Mouse (Mus musculus) liver, postnatal 0 days (tissue): ENCODE measurements at regions not wholly inside any gene's neighbourhood (a gene's known extent, or its start where the extent isn't known, plus 50 kb on each side); places are given as distances from the start of the nearest gene placed in this dataset.

Experiments used
- CTCF ChIP-seq: sonication (generic); IDR thresholded peaks from 2 replicates; pipeline ENCODE4 v1.5.1; 2016; ENCODE audit warnings: antibody characterized with exemption, low read depth
- EP300 ChIP-seq: IDR thresholded peaks from 2 replicates; pipeline ENCODE4 v1.6.1; 2016; ENCODE audit warnings: antibody characterized with exemption, low read depth, mild to moderate bottlenecking

DNA sequence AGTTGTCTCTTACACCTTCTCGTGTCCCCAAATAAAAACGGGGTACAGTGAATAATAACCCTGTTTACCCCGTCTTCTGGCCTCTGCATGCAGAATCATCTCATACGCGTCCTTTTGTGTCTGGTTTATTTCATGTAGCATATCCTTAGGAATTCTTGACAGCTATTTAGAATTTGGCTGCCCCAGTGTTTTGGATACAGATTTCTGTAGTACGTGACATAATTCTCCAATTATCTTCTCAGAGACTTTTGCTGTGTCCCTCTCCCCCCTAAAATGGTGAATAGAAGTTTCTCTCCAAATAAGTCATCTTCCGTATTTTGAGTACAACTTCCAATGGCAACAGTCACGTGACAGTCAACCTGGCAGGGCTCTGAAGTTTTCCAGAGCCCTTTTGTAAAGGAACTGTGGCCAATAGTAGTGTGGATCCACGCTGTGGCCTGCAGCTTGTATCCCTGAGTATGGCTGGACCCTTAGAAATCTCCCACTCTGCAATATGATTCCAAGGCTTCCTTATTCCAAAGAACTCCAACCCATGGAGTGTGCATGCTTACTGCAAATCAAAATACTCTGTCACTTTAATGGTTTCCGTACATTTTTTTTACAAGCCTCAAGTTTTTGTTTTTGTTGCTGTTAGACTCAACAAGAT, 160.4 kb upstream of the Auts2 start:
- TF ChIP-seq CTCF (no peak), EP300 (no peak)
